Mouse (Mus musculus): ENCODE measurements at regions not wholly inside any gene's neighbourhood (a gene's known extent, or its start where the extent isn't known, plus 50 kb on each side); places are given as distances from the start of the nearest gene placed in this dataset.

DNA sequence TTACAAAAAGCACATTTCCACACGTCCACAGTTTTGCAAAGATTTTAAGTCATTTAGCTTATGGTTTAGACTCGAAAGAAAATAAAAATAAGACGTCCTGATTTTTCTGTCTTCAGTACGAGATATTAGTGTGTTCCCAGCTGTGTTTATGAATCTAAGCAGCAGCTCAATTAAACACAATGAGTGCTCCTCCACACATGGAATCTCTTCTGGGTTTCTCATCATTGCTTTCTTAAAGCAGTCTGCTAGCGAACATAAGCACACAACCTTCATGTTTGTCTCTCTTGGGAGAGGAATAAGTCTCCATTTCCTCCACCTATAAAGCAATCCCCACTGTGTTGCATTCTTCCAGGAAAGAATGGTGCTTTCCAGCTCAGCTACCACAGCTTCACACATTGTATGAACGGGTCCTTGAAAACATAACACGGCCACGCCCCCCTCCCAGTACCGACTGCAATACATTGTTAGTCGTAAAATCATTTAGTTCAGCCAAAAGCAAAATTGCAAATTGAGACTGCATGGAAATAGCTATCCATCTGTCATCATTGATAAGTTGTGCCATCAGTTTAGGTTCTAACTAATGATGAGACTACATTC lies 75.4 kb upstream of the Rap2b start:
- Histone ChIP-seq H3K27ac (no peak overlapping the region), H3K36me3 (no peaks in the 10 kb centered on the region), H3K4me1 (no peaks in the 10 kb centered on the region), H3K4me3 (no peak overlapping the region), H3K27me3 (no peaks in the 10 kb centered on the region; the same call in 1 of the 2 replicates), H3K9me3 (replicated peaks) (no peaks in the 10 kb centered on the region), H3K4me2 (replicated peaks) (no peak overlapping the region), H3K9ac (no peak overlapping the region)
- ATAC-seq (ENCODE audit: low FRiP score): no peak
- WGBS: 63% methylated on average over 10 of the region's 10 CpGs

- 75% methylated on average over 1 of the region's 1 CpGs for WGBS
- H3K4me3 ChIP-seq: no peak overlapping the region
- H3K4me1 ChIP-seq: no peaks in the 10 kb centered on the region
- H3K27ac ChIP-seq: no peak overlapping the region
- no peak for ATAC-seq (ENCODE audit: low FRiP score)
- H3K36me3 ChIP-seq: no peaks in the 10 kb centered on the region
- no peaks in the 10 kb centered on the region; the same call in 1 of the 2 replicates for H3K27me3 ChIP-seq
- no peak overlapping the region for H3K9ac ChIP-seq
- no peak overlapping the region for H3K4me2 ChIP-seq (replicated peaks)
- no peaks in the 10 kb centered on the region for H3K9me3 ChIP-seq (replicated peaks)
These were observed 73.2 kb upstream of the Rap2b start for GRCm38 (mm10) chr3:61288195-61288594.

DNA sequence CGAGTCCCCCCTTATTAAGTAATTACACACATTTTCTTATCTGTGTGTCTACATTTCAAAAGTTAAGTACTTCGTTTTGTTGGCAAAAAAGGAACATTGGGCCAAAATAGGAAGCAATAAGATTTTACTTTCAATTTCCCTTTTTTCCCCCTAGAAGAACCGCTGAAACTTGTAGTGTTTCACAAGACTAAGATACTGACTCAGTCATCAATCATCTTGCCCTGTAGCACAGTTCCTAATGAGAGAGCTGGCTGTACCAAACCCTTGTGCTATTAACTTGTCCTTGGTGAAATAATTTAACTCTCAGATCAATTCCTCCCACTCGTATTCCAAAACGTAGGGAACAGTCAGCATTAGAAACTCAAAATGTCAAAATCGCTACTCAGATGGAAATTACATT lies 66.6 kb upstream of the Rap2b start:
- Histone ChIP-seq H3K27ac (no peak overlapping the region), H3K36me3 (no peaks in the 10 kb centered on the region), H3K4me1 (no peaks in the 10 kb centered on the region), H3K4me3 (no peak overlapping the region), H3K4me2 (replicated peaks) (no peak overlapping the region), H3K9ac (no peak overlapping the region), H3K9me3 (replicated peaks) (no peaks in the 10 kb centered on the region), H3K27me3 (no peaks in the 10 kb centered on the region)
- 84% methylated on average over 6 of the region's 6 CpGs for WGBS
- ATAC-seq (ENCODE audit: low FRiP score): no peak

DNA sequence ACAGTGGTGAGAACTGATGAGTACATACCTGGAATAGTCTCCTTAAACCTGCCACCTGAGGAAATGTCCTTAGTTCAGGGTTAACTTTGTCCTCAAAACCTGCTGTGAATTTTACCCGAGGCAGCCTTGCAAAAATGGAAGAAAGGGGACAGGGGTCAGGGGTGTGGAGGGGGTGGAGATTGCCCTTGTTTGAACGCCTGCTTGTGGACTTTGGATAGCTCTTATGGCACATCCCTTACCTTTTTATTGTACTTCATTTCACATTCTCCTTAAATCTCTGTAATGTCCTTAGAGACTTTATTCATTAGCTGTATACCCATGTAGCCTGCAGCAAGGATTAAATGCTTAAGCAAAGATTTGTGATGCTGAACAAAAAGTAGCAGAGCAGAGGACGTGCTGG lies 64.1 kb upstream of the Rap2b start:
- Histone ChIP-seq H3K4me1 (no peaks in the 10 kb centered on the region), H3K36me3 (no peaks in the 10 kb centered on the region), H3K27me3 (no peaks in the 10 kb centered on the region), H3K27ac (no peak overlapping the region), H3K4me3 (no peak overlapping the region), H3K4me2 (replicated peaks) (no peak overlapping the region), H3K9me3 (replicated peaks) (no peaks in the 10 kb centered on the region), H3K9ac (no peak overlapping the region)
- WGBS: 75% methylated on average over 3 of the region's 3 CpGs
- no peak for ATAC-seq (ENCODE audit: low FRiP score)

GRCm38 (mm10) chr3:61302214-61302613 lies 59.2 kb upstream of the Rap2b start:
- Histone ChIP-seq H3K4me2 (replicated peaks) (no peak overlapping the region), H3K9me3 (replicated peaks) (no peaks in the 10 kb centered on the region), H3K4me3 (no peak overlapping the region), H3K36me3 (no peaks in the 10 kb centered on the region), H3K4me1 (no peaks in the 10 kb centered on the region), H3K27ac (no peak overlapping the region), H3K27me3 (no peaks in the 10 kb centered on the region), H3K9ac (no peak overlapping the region)
- ATAC-seq (ENCODE audit: low FRiP score): no peak
- WGBS: 96% methylated on average over 3 of the region's 3 CpGs

DNA sequence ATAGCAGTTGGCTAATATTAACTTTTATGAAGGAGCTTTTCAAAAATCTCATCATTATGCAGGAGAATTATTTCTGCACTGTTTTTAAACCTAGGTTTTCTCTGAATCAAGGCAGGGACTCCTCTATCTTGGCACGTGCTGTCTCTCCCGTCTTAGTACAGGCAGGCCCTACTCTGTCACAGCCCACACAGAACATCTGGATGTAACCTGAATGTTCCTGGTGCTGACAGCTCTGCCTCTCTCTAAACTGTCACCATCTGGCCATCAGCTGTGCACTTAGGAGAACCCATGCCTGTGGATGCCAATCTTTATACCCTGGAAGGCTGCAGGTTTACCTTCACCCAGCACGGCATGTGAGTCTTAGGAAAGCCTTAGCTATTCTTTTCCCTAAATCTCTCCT lies 58.0 kb upstream of the Rap2b start:
- 74% methylated on average over 3 of the region's 3 CpGs for WGBS
- no peaks in the 10 kb centered on the region for H3K9me3 ChIP-seq (replicated peaks)
- no peak for ATAC-seq (ENCODE audit: low FRiP score)

GRCm38 (mm10) chr3:61306306-61306705 lies 55.1 kb upstream of the Rap2b start:
- Histone ChIP-seq H3K4me3 (no peak overlapping the region), H3K36me3 (no peaks in the 10 kb centered on the region), H3K27ac (no peak overlapping the region), H3K9ac (no peak overlapping the region), H3K9me3 (replicated peaks) (no peaks in the 10 kb centered on the region), H3K4me2 (replicated peaks) (no peak overlapping the region), H3K27me3 (no peaks in the 10 kb centered on the region), H3K4me1 (no peaks in the 10 kb centered on the region)
- 50% methylated on average over 2 of the region's 2 CpGs for WGBS
- no peak for ATAC-seq (ENCODE audit: low FRiP score)

More for the DNA sequence above, 58.0 kb upstream of the Rap2b start:
- no peak overlapping the region for H3K9ac ChIP-seq
- H3K27me3 ChIP-seq: no peaks in the 10 kb centered on the region
- no peak overlapping the region for H3K4me2 ChIP-seq (replicated peaks)
- H3K27ac ChIP-seq: no peak overlapping the region
- no peaks in the 10 kb centered on the region for H3K36me3 ChIP-seq
- no peak overlapping the region for H3K4me3 ChIP-seq
- H3K4me1 ChIP-seq: no peaks in the 10 kb centered on the region

GRCm38 (mm10) chr3:61308764-61309163 lies 52.7 kb upstream of the Rap2b start:
- Histone ChIP-seq H3K9me3 (replicated peaks) (no peaks in the 10 kb centered on the region), H3K4me1 (no peaks in the 10 kb centered on the region), H3K4me2 (replicated peaks) (no peak overlapping the region), H3K27ac (no peak overlapping the region), H3K9ac (no peak overlapping the region), H3K4me3 (no peak overlapping the region), H3K27me3 (no peaks in the 10 kb centered on the region), H3K36me3 (no peaks in the 10 kb centered on the region)
- ATAC-seq (ENCODE audit: low FRiP score): no peak
- 95% methylated on average over 2 of the region's 2 CpGs for WGBS

GRCm38 (mm10) chr3:61309197-61309596 lies 52.2 kb upstream of the Rap2b start:
- H3K9me3 ChIP-seq (replicated peaks): no peaks in the 10 kb centered on the region
- H3K27me3 ChIP-seq: no peaks in the 10 kb centered on the region
- H3K36me3 ChIP-seq: no peaks in the 10 kb centered on the region
- H3K4me2 ChIP-seq (replicated peaks): no peak overlapping the region
- no peaks in the 10 kb centered on the region for H3K4me1 ChIP-seq
- no peak overlapping the region for H3K27ac ChIP-seq
- no peak overlapping the region for H3K4me3 ChIP-seq
- no peak overlapping the region for H3K9ac ChIP-seq
- 92% methylated on average over 1 of the region's 1 CpGs for WGBS
- ATAC-seq (ENCODE audit: low FRiP score): no peak
